Mouse (Mus musculus) C2C12 (cell line): ENCODE results near the gene Cpne7. TPM values are rescaled to one million over a fixed set of nuclear protein-coding genes. Genes with fewer than 3 reads are reported as not detected.
A peak's percentile ranks its signal among the peaks of the same experiment; 100 is the strongest.

ENCODE experiments used
- H3K27me3 ChIP-seq: one replicate; pipeline ENCODE4 v1.6.1; 2011; ENCODE audit not compliant: control insufficient read depth, insufficient read depth, insufficient read length
- H3K36me3 ChIP-seq: one replicate; pipeline ENCODE4 v1.6.1; 2011; ENCODE audit not compliant: control insufficient read depth, insufficient read depth
- H3K4me3 ChIP-seq: one replicate; pipeline ENCODE4 v1.5.1; 2011; ENCODE audit warnings: mild to moderate bottlenecking, control low read depth; ENCODE audit not compliant: poor library complexity, insufficient read depth, severe bottlenecking
- H3K79me2 ChIP-seq: one replicate; pipeline ENCODE4 v1.6.1; 2011; ENCODE audit not compliant: control insufficient read depth, insufficient read depth
- H3K79me3 ChIP-seq: one replicate; pipeline ENCODE4 v1.6.1; 2011; ENCODE audit warnings: low read depth, control low read depth
- H3ac ChIP-seq: one replicate; pipeline ENCODE3; 2011; ENCODE audit warnings: low read depth; ENCODE audit not compliant: control insufficient read depth, insufficient read length
- CEBPB ChIP-seq: IDR thresholded peaks from one replicate; pipeline ENCODE4 v1.6.1; 2011; ENCODE audit warnings: low read depth, mild to moderate bottlenecking, control low read depth, moderate library complexity
- CTCF ChIP-seq: IDR thresholded peaks from one replicate; pipeline ENCODE4 v1.5.1; 2011; ENCODE audit not compliant: control insufficient read depth, insufficient read depth, insufficient read length
- FOSL1 ChIP-seq: IDR thresholded peaks from one replicate; pipeline ENCODE4 v1.8.0; 2011; ENCODE audit warnings: mild to moderate bottlenecking, low read length; ENCODE audit not compliant: poor library complexity, insufficient read depth, severe bottlenecking
- MAX ChIP-seq: IDR thresholded peaks from one replicate; pipeline ENCODE4 v1.6.1; 2011; ENCODE audit warnings: mild to moderate bottlenecking, control low read depth
- MYOD1 ChIP-seq: IDR thresholded peaks from one replicate; pipeline ENCODE4 v1.6.1; 2011; ENCODE audit warnings: low read depth; ENCODE audit not compliant: control insufficient read depth, insufficient read length
- MYOG ChIP-seq: IDR thresholded peaks from one replicate; pipeline ENCODE4 v1.6.1; 2011; ENCODE audit not compliant: control insufficient read depth, insufficient read length; ENCODE audit errors: extremely low read depth
- USF1 ChIP-seq: IDR thresholded peaks from one replicate; pipeline ENCODE4 v1.6.1; 2011; ENCODE audit warnings: low read depth, mild to moderate bottlenecking, control low read depth, moderate library complexity
- polyA plus RNA-seq: library from polyadenylated mRNA; unstranded; fragments of >200 nt; fragmentation: generic; extraction: Trizol; gene quantifications from one replicate; pipeline ENCODE4 v1.2.1, GENCODE M21; 2012; ENCODE audit warnings: missing spikeins

Gene Cpne7
- polyA plus RNA-seq, 1 experiment: 0.04 TPM

DNA sequence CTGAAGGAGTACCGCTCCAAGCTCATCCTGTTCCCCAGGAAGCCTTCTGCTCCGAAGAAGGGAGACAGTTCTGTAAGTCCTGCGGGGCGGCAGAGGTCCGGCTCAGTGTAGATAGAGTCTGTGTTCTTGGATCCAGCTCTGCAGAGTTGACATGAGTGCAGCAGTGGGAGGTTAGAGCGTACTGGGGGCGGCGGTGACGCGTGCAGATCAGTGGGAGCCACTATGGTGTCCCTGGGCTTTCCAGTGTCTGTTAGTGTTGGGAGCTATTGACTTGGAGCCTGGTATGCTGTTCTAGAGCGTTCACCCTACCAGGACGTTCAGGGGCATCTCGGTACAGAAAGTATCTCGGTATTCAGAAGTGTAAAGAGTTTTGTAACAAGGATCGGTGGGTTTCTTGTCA is 13.9 kb upstream of the Cpne7 start:
- peak overlapping the region; percentile 83 for H3K4me3 ChIP-seq
- H3K36me3 ChIP-seq: peaks cover 35% of the 10 kb centered on the region
- no peaks in the 10 kb centered on the region for H3K27me3 ChIP-seq
- H3K79me3 ChIP-seq: peaks cover 20% of the 10 kb centered on the region
- H3K79me2 ChIP-seq: peaks cover 26% of the 10 kb centered on the region
- H3ac ChIP-seq: peak overlapping the region; percentile 99
- TF ChIP-seq MAX (no peak), MYOG (no peak), CTCF (no peak), MYOD1 (no peak), CEBPB (no peak), USF1 (no peak), FOSL1 (no peak)

- H3K27me3 ChIP-seq: no peaks in the 10 kb centered on the region
- TF ChIP-seq CEBPB (no peak), MAX (no peak), MYOD1 (no peak), USF1 (no peak), MYOG (no peak), CTCF (no peak), FOSL1 (no peak)
- peak overlapping the region; percentile 83 for H3K4me3 ChIP-seq
- H3K36me3 ChIP-seq: peaks cover 32% of the 10 kb centered on the region
- H3ac ChIP-seq: peak overlapping the region; percentile 99
- peaks cover 20% of the 10 kb centered on the region for H3K79me3 ChIP-seq
- peaks cover 26% of the 10 kb centered on the region for H3K79me2 ChIP-seq
Measured at GRCm38 (mm10) chr8:123104046-123104767, 13.0 kb upstream of the Cpne7 start.

DNA sequence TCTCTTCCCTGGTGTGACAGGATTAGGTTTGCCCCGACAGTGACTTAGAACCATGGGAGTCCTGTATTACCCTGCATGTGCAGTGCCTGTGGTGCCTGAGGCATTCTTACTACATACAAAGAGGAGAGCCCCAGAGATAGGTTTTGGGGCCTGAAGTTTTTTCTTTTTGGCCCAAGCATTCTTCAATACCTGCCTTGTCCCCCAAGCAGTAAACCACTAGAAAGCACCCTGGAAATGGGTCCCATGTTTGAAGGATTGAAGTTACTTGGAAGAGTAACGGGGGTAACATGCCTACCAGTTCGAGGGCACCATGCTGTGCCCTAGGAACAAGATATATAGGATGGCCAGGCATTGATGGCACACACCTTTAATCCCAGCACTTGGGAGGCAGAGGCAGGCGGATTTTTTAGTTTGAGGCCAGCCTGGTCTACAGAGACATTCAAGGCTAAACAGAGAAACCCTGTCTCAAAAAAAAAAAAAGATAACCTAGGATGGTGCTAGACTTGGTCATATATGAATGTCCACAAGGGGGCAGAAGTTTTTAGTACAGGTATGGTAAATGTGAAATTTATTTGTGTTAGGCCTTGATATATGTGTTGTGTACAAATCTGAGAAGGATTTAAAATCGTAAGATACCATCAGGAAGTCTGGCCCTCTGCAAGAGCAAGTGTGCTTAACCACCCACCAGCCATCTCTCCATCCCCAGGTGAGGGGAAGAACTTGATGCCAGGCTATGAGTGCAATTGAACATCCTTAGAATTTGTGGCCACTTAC is 11.4 kb upstream of the Cpne7 start:
- peaks cover 26% of the 10 kb centered on the region for H3K79me2 ChIP-seq
- H3K4me3 ChIP-seq: no peak overlapping the region
- peaks cover 20% of the 10 kb centered on the region for H3K79me3 ChIP-seq
- H3ac ChIP-seq: no peak overlapping the region
- peaks cover 32% of the 10 kb centered on the region for H3K36me3 ChIP-seq
- TF ChIP-seq MYOG: no peak
- TF ChIP-seq CEBPB: no peak
- no peak for TF ChIP-seq FOSL1
- TF ChIP-seq CTCF: no peak
- no peak for TF ChIP-seq USF1
- no peak for TF ChIP-seq MYOD1
- TF ChIP-seq MAX: no peak
- no peaks in the 10 kb centered on the region for H3K27me3 ChIP-seq

- Histone ChIP-seq H3K27me3 (no peaks in the 10 kb centered on the region), H3ac (no peak overlapping the region), H3K4me3 (no peak overlapping the region), H3K79me2 (peaks cover 26% of the 10 kb centered on the region), H3K79me3 (peaks cover 20% of the 10 kb centered on the region), H3K36me3 (peaks cover 32% of the 10 kb centered on the region)
- TF ChIP-seq MAX (no peak), CEBPB (no peak), USF1 (no peak), MYOD1 (no peak), MYOG (no peak), FOSL1 (no peak)
Measured at GRCm38 (mm10) chr8:123106531-123106930, 10.6 kb upstream of the Cpne7 start.

GRCm38 (mm10) chr8:123108010-123108409 is 9.2 kb upstream of the Cpne7 start:
- TF ChIP-seq MYOG (no peak), MAX (no peak), USF1 (no peak), CTCF (no peak), CEBPB (no peak)
- peaks cover 17% of the 10 kb centered on the region for H3K79me3 ChIP-seq
- peaks cover 18% of the 10 kb centered on the region for H3K79me2 ChIP-seq
- no peak overlapping the region for H3K4me3 ChIP-seq
- H3K27me3 ChIP-seq: no peaks in the 10 kb centered on the region
- H3ac ChIP-seq: no peak overlapping the region
- H3K36me3 ChIP-seq: peaks cover 31% of the 10 kb centered on the region

GRCm38 (mm10) chr8:123108953-123109352 is 8.2 kb upstream of the Cpne7 start:
- Histone ChIP-seq H3K36me3 (peaks cover 21% of the 10 kb centered on the region), H3ac (no peak overlapping the region), H3K27me3 (no peaks in the 10 kb centered on the region), H3K79me3 (peaks cover 8% of the 10 kb centered on the region), H3K79me2 (peaks cover 9% of the 10 kb centered on the region), H3K4me3 (no peak overlapping the region)
- no peak for TF ChIP-seq MYOD1
- TF ChIP-seq CTCF: no peak
- TF ChIP-seq FOSL1: no peak
